Mouse (Mus musculus) fibroblast of lung, adult 2 months (primary cell): ENCODE measurements around the gene Fosb.
"Not testable (repeated sequence)": the region's sequence is repeated elsewhere in the genome, so short reads cannot be mapped to it uniquely, and the experiment has no call there.

ENCODE experiments used
- DNase-seq: peaks from one replicate; pipeline ENCODE4 v3.0.0-alpha.2; 2011; ENCODE audit warnings: low read depth

Fosb gene

GRCm38 (mm10) chr7:19281680-19282304 lies 28.1 kb downstream of the Fosb start:
- DNase-seq = not testable (repeated sequence)

GRCm38 (mm10) chr7:19279581-19280114 lies 30.2 kb downstream of the Fosb start, which contains the start of gene Ppm1n:
TSS of gene Ppm1n (minus strand) at chr7:19280064.
- DNase-seq = no peak

GRCm38 (mm10) chr7:19279052-19279451 lies 30.8 kb downstream of the Fosb start:
- DNase-seq = no peak

- DNase-seq = no peak
Measured at GRCm38 (mm10) chr7:19276253-19276652, 33.6 kb downstream of the Fosb start.

- DNase-seq = no peak
Measured at GRCm38 (mm10) chr7:19272173-19272764, 37.6 kb downstream of the Fosb start.

GRCm38 (mm10) chr7:19271238-19272172 lies 38.3 kb downstream of the Fosb start, which contains the start of gene Vasp:
TSS of gene Vasp (minus strand) at chr7:19271817.
- DNase-seq = peak; percentile 57

GRCm38 (mm10) chr7:19270509-19271237 lies 39.2 kb downstream of the Fosb start:
- no peak for DNase-seq

- DNase-seq = no peak
Measured at GRCm38 (mm10) chr7:19269721-19270441, 40.0 kb downstream of the Fosb start.

GRCm38 (mm10) chr7:19268993-19269681 lies 40.7 kb downstream of the Fosb start:
- no peak for DNase-seq

GRCm38 (mm10) chr7:19267051-19267450 lies 42.8 kb downstream of the Fosb start:
- no peak for DNase-seq

- DNase-seq = no peak
Measured at GRCm38 (mm10) chr7:19265928-19266822, 43.7 kb downstream of the Fosb start.

GRCm38 (mm10) chr7:19265147-19265546 lies 44.7 kb downstream of the Fosb start:
- no peak for DNase-seq

- DNase-seq = no peak
Measured at GRCm38 (mm10) chr7:19258336-19258735, 51.5 kb downstream of the Fosb start.

- DNase-seq = no peak
Measured at GRCm38 (mm10) chr7:19257390-19258022, 52.3 kb downstream of the Fosb start.

GRCm38 (mm10) chr7:19256567-19256966 lies 53.3 kb downstream of the Fosb start:
- DNase-seq = no peak

GRCm38 (mm10) chr7:19255395-19255794 lies 54.5 kb downstream of the Fosb start:
- DNase-seq = no peak

GRCm38 (mm10) chr7:19253437-19253836 lies 56.4 kb downstream of the Fosb start:
- no peak for DNase-seq
